Comparison of ENCODE assay signal across 9 mouse cellular contexts in genomic region chr8:122110240-122110866, GRCm38 (mm10).
DNase-seq lines count a peak whose midpoint lies in the region; ATAC-seq and TF ChIP-seq lines count a peak whose summit lies in the region.
"Had no signal": no experiment of that assay in that cellular context is flagged by ENCODE, and none has a peak within 500 bp of the region (broad histone marks: within the 10 kb centered on the region; RNA-seq: fewer than 3 reads in every experiment).

No protein-coding gene starts in this region.

- no peak overlapping the region for H3K9ac ChIP-seq in limb, embryonic 11.5 days (ENCODE audit: low read length)
- H3K9ac ChIP-seq in midbrain, embryonic 15.5 days, result no peak overlapping the region

- no peak for TF ChIP-seq CTCF in thymus, adult 2 months (IDR thresholded peaks at IDR 0.05; ENCODE audit: borderline replicate concordance, control insufficient read depth, extremely low read depth, insufficient read depth, low read length, poor library complexity)

- H3K36me3 ChIP-seq in thymus, adult 2 months (ENCODE audit: control insufficient read depth, insufficient read depth, low read length), result no peaks in the 10 kb centered on the region
- no peaks in the 10 kb centered on the region for H3K36me3 ChIP-seq in limb, embryonic 11.5 days (ENCODE audit: control insufficient read depth, insufficient read depth, low read length)
- no peaks in the 10 kb centered on the region for H3K36me3 ChIP-seq in midbrain, embryonic 15.5 days (replicated peaks)

- peaks cover 19% of the 10 kb centered on the region for H3K4me1 ChIP-seq in thymus, adult 2 months (replicated peaks; ENCODE audit: control insufficient read depth, insufficient read depth, low read length)
- H3K4me1 ChIP-seq in limb, embryonic 11.5 days (ENCODE audit: control insufficient read depth, insufficient read depth, low read length), result no peaks in the 10 kb centered on the region
- no peaks in the 10 kb centered on the region for H3K4me1 ChIP-seq in midbrain, embryonic 15.5 days

- 0 out of 2 replicates have a peak, but pooled peaks have one; percentile 22 for ATAC-seq in limb, embryonic 11.5 days (ENCODE audit: insufficient number of reproducible peaks, low FRiP score, low TSS enrichment, low read depth)
- no peak for ATAC-seq in midbrain, embryonic 15.5 days (replicated peaks)

- H3K27me3 ChIP-seq in thymus, adult 2 months (ENCODE audit: control insufficient read depth, insufficient read depth, low read length), result no peaks in the 10 kb centered on the region; the same call in 1 of the 2 replicates
- H3K27me3 ChIP-seq in limb, embryonic 11.5 days (ENCODE audit: control insufficient read depth, insufficient read depth, low read length), result no peaks in the 10 kb centered on the region
- no peaks in the 10 kb centered on the region for H3K27me3 ChIP-seq in midbrain, embryonic 15.5 days (replicated peaks)

- no peak overlapping the region for H3K4me3 ChIP-seq in thymus, adult 2 months (ENCODE audit: control insufficient read depth, insufficient read depth, low read length)
- H3K4me3 ChIP-seq in limb, embryonic 11.5 days (ENCODE audit: low read depth, low read length), result no peak overlapping the region
- H3K4me3 ChIP-seq in midbrain, embryonic 15.5 days, result no peak overlapping the region
- H3K4me3 ChIP-seq: megakaryocyte, embryonic 14.5 days had no signal

- peak; percentile 32 for DNase-seq in gastrocnemius, adult 8-10 months (ENCODE audit: low spot score in 2 of 2)
- DNase-seq in gastrocnemius, postnatal 4 days (ENCODE audit: low spot score in 2 of 2), result no peak
- DNase-seq in thymus, adult 2 months, result peak; percentile 13
- DNase-seq in thymus, adult 18-20 months, result no peak
- no peak for DNase-seq in limb, embryonic 11.5 days (ENCODE audit: low spot score)
- DNase-seq in thymus, postnatal 36 days, result peak; percentile 10 to 31
- no peak for DNase-seq in cerebellum, adult 9-10 months

- TF ChIP-seq POLR2A in thymus, adult 2 months (IDR thresholded peaks at IDR 0.05; ENCODE audit: control insufficient read depth, extremely low read depth, insufficient read depth, low read length, poor library complexity), result no peak

- no peak overlapping the region for H3K4me2 ChIP-seq in limb, embryonic 11.5 days (ENCODE audit: low read depth, severe bottlenecking)
- no peak overlapping the region for H3K4me2 ChIP-seq in midbrain, embryonic 15.5 days

- no peak overlapping the region for H3K27ac ChIP-seq in thymus, adult 2 months (ENCODE audit: control insufficient read depth, insufficient read depth, low read length)
- no peak overlapping the region for H3K27ac ChIP-seq in limb, embryonic 11.5 days (replicated peaks; ENCODE audit: low read depth, low read length)
- H3K27ac ChIP-seq in midbrain, embryonic 15.5 days, result no peak overlapping the region

- H3K9me3 ChIP-seq in limb, embryonic 11.5 days (ENCODE audit: control insufficient read depth, low read length), result no peaks in the 10 kb centered on the region
- no peaks in the 10 kb centered on the region for H3K9me3 ChIP-seq in midbrain, embryonic 15.5 days

- WGBS in thymus, adult 2 months, result 50% methylated on average over 20 of the region's 20 CpGs
- WGBS in limb, embryonic 11.5 days, result 60% methylated on average over 20 of the region's 20 CpGs
- WGBS in midbrain, embryonic 15.5 days, result 81% methylated on average over 20 of the region's 20 CpGs

Comparison
In these comparisons a context has a peak if more than half of its experiments do, and no peak if none do; other contexts are left out.
1. DNase-seq: peak in gastrocnemius, adult 8-10 months (2 of 2), thymus, adult 2 months (single experiment) and thymus, postnatal 36 days (2 of 2); none in gastrocnemius, postnatal 4 days (0 of 2), thymus, adult 18-20 months (0 of 2), limb, embryonic 11.5 days (single experiment) and cerebellum, adult 9-10 months (single experiment).